Mouse (Mus musculus) lung, postnatal 36 days (tissue): Measurements from ENCODE around the gene Erf.
"Not testable (repeated sequence)": the region's sequence is repeated elsewhere in the genome, so short reads cannot be mapped to it uniquely, and the experiment has no call there.

Experiments used
- DNase-seq: peaks from one replicate; pipeline ENCODE4 v3.0.0; 2022; ENCODE audit warnings: mixed read lengths

Erf gene

GRCm38 (mm10) chr7:25266180-25266962 is 15.8 kb upstream of the Erf start:
- no peak for DNase-seq

- not testable (repeated sequence) for DNase-seq
Observed at GRCm38 (mm10) chr7:25265743-25266142, 15.2 kb upstream of the Erf start.

- DNase-seq, result no peak
Observed at GRCm38 (mm10) chr7:25263968-25264870, 13.7 kb upstream of the Erf start.

- no peak for DNase-seq
Observed at GRCm38 (mm10) chr7:25261896-25262295, 11.3 kb upstream of the Erf start.

GRCm38 (mm10) chr7:25251822-25252221 is 1.3 kb upstream of the Erf start:
- DNase-seq, result peak; percentile 23

GRCm38 (mm10) chr7:25251071-25251791 is 670 bp upstream of the Erf start:
- DNase-seq, result peak; percentile 74

- peak; percentile 85 for DNase-seq
Observed at GRCm38 (mm10) chr7:25249314-25250140, 1.0 kb downstream of the Erf start.

GRCm38 (mm10) chr7:25248846-25249313 is 1.7 kb downstream of the Erf start:
- DNase-seq, result no peak

- peak; percentile 42 for DNase-seq
Observed at GRCm38 (mm10) chr7:25248018-25248647, 2.4 kb downstream of the Erf start.

- DNase-seq, result no peak
Observed at GRCm38 (mm10) chr7:25247498-25247897, 3.1 kb downstream of the Erf start.

- peak; percentile 34 for DNase-seq
Observed at GRCm38 (mm10) chr7:25246759-25247137, 3.8 kb downstream of the Erf start.

- peak; percentile 76 for DNase-seq
Observed at GRCm38 (mm10) chr7:25246079-25246758, 4.3 kb downstream of the Erf start.

GRCm38 (mm10) chr7:25244562-25245369 is 5.8 kb downstream of the Erf start:
- DNase-seq, result no peak

GRCm38 (mm10) chr7:25243361-25243760 is 7.2 kb downstream of the Erf start:
- DNase-seq, result no peak

GRCm38 (mm10) chr7:25241062-25241461 is 9.5 kb downstream of the Erf start:
- DNase-seq, result peak; percentile 79

GRCm38 (mm10) chr7:25240631-25241030 is 9.9 kb downstream of the Erf start:
- no peak for DNase-seq

GRCm38 (mm10) chr7:25238829-25239623 is 11.5 kb downstream of the Erf start:
- peak; percentile 94 for DNase-seq

GRCm38 (mm10) chr7:25238015-25238706 is 12.4 kb downstream of the Erf start:
- peak; percentile 97 for DNase-seq
